Mouse (Mus musculus) heart, embryonic 12.5 days (tissue): ENCODE measurements around the gene Ascl2. TPM values are rescaled to one million over a fixed set of nuclear protein-coding genes. Genes with fewer than 3 reads are reported as not detected.
A peak's percentile ranks its signal among the peaks of the same experiment; 100 is the strongest.

Experiments
- ATAC-seq: fragments of 200-750 bp; cut with Nextera tagmentation; 2 replicates; pipeline ENCODE4 v1.8.0; 2017; ENCODE audit warnings: moderate TSS enrichment, moderate library complexity; ENCODE audit not compliant: insufficient number of reproducible peaks, low FRiP score
- H3K27ac ChIP-seq: fragments of 300-500 bp; sonication (generic); 2 replicates; pipeline ENCODE4 v1.5.1; 2016; ENCODE audit warnings: mild to moderate bottlenecking, moderate library complexity; ENCODE audit not compliant: poor library complexity, severe bottlenecking
- H3K27me3 ChIP-seq: fragments of 300-500 bp; sonication (generic); replicated peaks from 2 replicates; pipeline ENCODE4 v1.6.1; 2016; ENCODE audit warnings: mild to moderate bottlenecking, moderate library complexity
- H3K36me3 ChIP-seq: fragments of 300-500 bp; sonication (generic); 2 replicates; pipeline ENCODE4 v1.6.1; 2016; ENCODE audit warnings: mild to moderate bottlenecking, moderate library complexity
- H3K4me1 ChIP-seq: fragments of 300-500 bp; sonication (generic); replicated peaks from 2 replicates; pipeline ENCODE4 v1.6.1; 2016; ENCODE audit warnings: mild to moderate bottlenecking
- H3K4me2 ChIP-seq: fragments of 300-500 bp; sonication (generic); 2 replicates; pipeline ENCODE4 v1.6.1; 2016; ENCODE audit warnings: mild to moderate bottlenecking, moderate library complexity
- H3K4me3 ChIP-seq: fragments of 300-500 bp; sonication (generic); 2 replicates; pipeline ENCODE4 v1.5.1; 2016; ENCODE audit warnings: mild to moderate bottlenecking
- H3K9ac ChIP-seq: fragments of 300-500 bp; sonication (generic); 2 replicates; pipeline ENCODE4 v1.6.1; 2016; ENCODE audit warnings: mild to moderate bottlenecking, moderate library complexity
- H3K9me3 ChIP-seq: fragments of 300-500 bp; sonication (generic); replicated peaks from 2 replicates; pipeline ENCODE4 v1.6.1; 2016; ENCODE audit warnings: mild to moderate bottlenecking, moderate library complexity
- WGBS: fragments of 180-500 bp; shearing (Covaris S2); methylation state at CpG from one replicate; pipeline ENCODE4 v1.1.7; 2016; 5-methylcytosine and 5-hydroxymethylcytosine counted together
- polyA plus RNA-seq: library from polyadenylated mRNA; unstranded; fragments of >200 nt; fragmentation: Nextera tagmentation; extraction: Ambion mirVana; gene quantifications from 2 replicates; pipeline ENCODE4 v1.2.1, GENCODE M21; 2016

Ascl2 gene
- polyA plus RNA-seq, 1 experiment from 2014 or later: 0.31 TPM

DNA sequence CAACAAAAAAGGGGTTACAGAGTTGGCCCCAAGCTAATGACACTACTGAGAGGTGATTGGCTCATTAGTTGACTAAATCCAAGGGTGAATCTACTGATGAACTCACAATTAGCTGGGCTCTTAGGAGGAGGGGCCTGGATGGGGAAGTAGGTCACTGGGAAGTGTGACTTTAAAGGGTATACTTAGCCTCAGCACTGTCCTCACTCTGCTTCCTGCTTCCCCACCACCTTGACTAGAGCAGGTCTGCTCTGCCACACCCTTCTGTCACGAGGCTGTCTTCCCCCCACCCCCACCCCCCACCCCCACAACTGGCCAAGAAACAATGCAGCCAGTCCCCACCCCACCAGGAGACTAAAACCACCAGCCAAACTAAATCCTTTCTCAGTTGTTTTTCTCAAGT is 19.5 kb downstream of the Ascl2 start:
- no peak overlapping the region for H3K4me2 ChIP-seq
- WGBS: 0% methylated on average over 1 of the region's 1 CpGs
- H3K9ac ChIP-seq: no peak overlapping the region
- H3K4me3 ChIP-seq: no peak overlapping the region
- H3K27me3 ChIP-seq: peaks cover 16% of the 10 kb centered on the region; the same call in 1 of the 2 replicates
- no peak for ATAC-seq
- H3K4me1 ChIP-seq: no peaks in the 10 kb centered on the region
- no peaks in the 10 kb centered on the region for H3K36me3 ChIP-seq
- H3K27ac ChIP-seq: no peak overlapping the region
- H3K9me3 ChIP-seq: no peaks in the 10 kb centered on the region

DNA sequence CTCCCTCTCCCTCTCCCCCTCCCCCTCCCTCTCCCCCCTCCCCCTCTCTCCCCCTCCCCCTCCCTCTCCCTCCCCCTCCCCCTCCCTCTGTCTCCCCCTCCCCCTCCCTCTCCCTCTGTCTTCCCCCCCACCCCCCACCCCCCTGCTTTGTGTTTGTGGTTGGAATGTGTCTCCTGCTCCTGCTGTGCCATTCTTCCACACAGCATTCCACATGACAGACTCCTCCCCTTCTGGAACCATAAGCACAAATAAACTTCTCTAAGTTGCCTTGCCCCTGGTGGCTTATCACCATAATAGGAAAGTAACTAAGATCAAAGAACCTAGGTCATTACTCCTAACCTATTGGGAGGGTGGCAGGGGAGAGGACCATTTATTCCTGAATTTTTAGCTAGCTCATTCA is 31.4 kb downstream of the Ascl2 start:
- Histone ChIP-seq H3K27ac (no peak overlapping the region), H3K9ac (no peak overlapping the region), H3K27me3 (peaks cover 16% of the 10 kb centered on the region; the same call in 1 of the 2 replicates), H3K9me3 (no peaks in the 10 kb centered on the region), H3K4me1 (no peaks in the 10 kb centered on the region), H3K4me3 (no peak overlapping the region), H3K36me3 (no peaks in the 10 kb centered on the region), H3K4me2 (no peak overlapping the region)
- no peak for ATAC-seq

DNA sequence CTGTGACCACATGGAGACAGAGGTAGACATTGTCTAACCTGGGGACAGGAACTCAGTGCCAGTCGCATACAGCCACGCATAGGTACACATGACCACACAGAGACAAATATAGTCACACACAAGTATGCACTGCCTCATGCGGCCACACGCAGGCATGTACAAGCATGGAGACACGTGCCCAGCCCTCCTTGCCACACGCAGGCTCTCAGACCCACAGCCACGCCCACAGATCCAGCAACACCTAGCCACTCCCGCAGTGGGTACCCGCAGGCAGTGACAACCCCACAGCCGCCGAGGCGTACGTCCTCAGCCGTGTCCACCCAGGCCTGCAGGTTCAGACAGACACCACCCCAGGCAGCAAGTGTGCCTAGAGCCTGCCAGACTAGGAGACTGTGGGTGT is 33.4 kb downstream of the Ascl2 start:
- ATAC-seq: no peak
- Histone ChIP-seq H3K9me3 (no peaks in the 10 kb centered on the region), H3K4me3 (no peak overlapping the region), H3K27me3 (peaks cover 22% of the 10 kb centered on the region; the same call in 1 of the 2 replicates), H3K4me2 (no peak overlapping the region), H3K36me3 (no peaks in the 10 kb centered on the region), H3K27ac (no peak overlapping the region), H3K9ac (no peak overlapping the region), H3K4me1 (no peaks in the 10 kb centered on the region)
- WGBS: 90% methylated on average over 14 of the region's 14 CpGs

DNA sequence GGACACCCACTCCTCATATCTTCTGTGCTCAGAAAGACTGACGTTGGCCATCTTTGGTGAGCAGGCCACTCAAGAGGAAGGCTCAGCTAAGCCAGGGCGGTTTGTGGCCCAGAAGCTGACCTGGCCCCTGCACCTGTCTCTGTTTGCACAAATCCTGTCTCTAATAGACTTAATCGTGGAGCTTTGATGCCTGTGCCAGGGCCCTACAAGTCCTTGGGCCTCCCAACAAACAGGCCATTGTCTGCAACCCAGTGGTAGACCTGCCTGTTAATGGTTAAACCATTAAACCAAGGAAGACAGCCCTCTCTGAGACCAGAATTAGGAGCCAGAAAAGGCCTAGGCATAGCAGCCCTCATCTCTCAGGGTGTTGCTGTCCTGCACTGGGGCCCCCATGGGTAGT is 36.6 kb downstream of the Ascl2 start:
- H3K27ac ChIP-seq: no peak overlapping the region
- H3K4me3 ChIP-seq: no peak overlapping the region
- WGBS: 72% methylated on average over 3 of the region's 3 CpGs
- no peaks in the 10 kb centered on the region for H3K36me3 ChIP-seq
- H3K27me3 ChIP-seq: peaks cover 51% of the 10 kb centered on the region
- H3K9me3 ChIP-seq: no peaks in the 10 kb centered on the region
- no peak for ATAC-seq
- no peak overlapping the region for H3K4me2 ChIP-seq
- H3K9ac ChIP-seq: no peak overlapping the region
- 0 out of 2 replicates have a peak, but pooled peaks cover 3% of the 10 kb centered on the region for H3K4me1 ChIP-seq

DNA sequence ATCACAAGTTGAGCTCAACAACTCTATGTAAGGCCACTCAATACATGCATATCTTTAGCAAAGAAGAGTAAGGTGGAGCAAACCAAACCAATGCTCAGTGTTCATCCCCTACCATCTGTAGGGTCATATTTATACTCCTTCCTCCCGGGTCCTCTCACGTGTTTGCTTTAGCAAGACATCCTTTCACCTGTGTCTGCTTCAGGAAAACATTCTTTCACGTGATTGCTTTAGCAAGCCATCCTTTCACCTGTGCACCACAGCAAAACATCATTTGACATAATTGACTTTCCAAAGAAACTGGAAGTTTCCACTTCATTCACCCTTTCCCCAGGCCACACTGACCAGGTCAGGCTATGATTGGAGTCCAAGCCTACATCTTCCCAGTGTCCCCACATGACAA is 38.0 kb downstream of the Ascl2 start, which contains the start of gene Th:
Gene Th, minus strand, starts transcription at position 101 of the 400 bp plus-strand sequence.
- 80% methylated on average over 3 of the region's 3 CpGs for WGBS
- Histone ChIP-seq H3K4me1 (0 out of 2 replicates have a peak, but pooled peaks cover 3% of the 10 kb centered on the region), H3K4me2 (no peak within 1 kb of the TSS), H3K36me3 (no peaks in the 10 kb centered on the region), H3K27me3 (peaks cover 59% of the 10 kb centered on the region), H3K4me3 (no peak within 1 kb of the TSS), H3K9me3 (no peaks in the 10 kb centered on the region), H3K9ac (no peak within 1 kb of the TSS), H3K27ac (no peak within 1 kb of the TSS)
- no peak for ATAC-seq

DNA sequence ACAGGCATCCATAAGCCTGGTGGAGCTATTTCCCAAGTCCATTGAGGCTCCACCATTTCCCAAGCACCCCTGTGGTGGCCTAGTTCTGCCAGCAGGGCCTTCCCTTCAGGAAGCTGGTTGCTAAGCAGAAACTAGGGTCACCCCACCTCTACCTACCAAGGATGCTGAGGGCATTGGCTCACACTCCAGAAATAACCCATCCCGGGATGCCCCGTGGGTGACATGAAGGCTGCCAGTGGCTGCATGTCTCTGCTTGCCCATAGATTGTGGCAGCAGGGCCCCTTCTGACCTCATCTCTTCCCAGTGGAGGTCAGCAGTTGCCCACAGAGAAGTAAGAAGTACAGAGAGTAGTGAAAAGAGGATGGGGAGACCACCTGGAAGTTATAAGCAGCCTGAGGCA is 39.5 kb downstream of the Ascl2 start:
- Histone ChIP-seq H3K4me1 (0 out of 2 replicates have a peak, but pooled peaks cover 3% of the 10 kb centered on the region), H3K27ac (no peak overlapping the region), H3K9ac (no peak overlapping the region), H3K9me3 (no peaks in the 10 kb centered on the region), H3K36me3 (no peaks in the 10 kb centered on the region), H3K4me2 (no peak overlapping the region), H3K4me3 (no peak overlapping the region), H3K27me3 (peaks cover 61% of the 10 kb centered on the region)
- ATAC-seq: no peak
- 60% methylated on average over 2 of the region's 2 CpGs for WGBS

DNA sequence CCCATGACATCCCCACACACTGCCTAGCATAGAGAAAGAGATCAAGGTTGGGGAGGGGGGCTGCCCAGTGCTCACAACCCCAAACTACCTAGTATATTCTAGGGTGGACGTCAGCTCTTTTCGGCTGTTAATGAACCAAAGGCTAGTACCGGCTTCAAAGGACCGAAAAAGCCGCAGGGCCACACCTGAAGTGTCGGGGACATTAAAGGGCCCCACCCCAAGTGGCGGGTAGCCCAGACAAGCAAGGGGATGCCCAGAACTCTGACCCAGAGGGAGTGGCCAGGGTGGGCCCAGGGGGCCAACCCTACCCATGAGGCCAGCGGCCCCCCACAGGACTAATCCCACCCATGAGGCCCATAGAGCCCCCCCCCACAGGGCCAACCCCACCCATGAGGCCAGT is 41.8 kb downstream of the Ascl2 start:
- Histone ChIP-seq H3K4me1 (0 out of 2 replicates have a peak, but pooled peaks cover 3% of the 10 kb centered on the region), H3K4me3 (no peak overlapping the region), H3K36me3 (no peaks in the 10 kb centered on the region), H3K27ac (no peak overlapping the region), H3K4me2 (no peak overlapping the region), H3K9me3 (no peaks in the 10 kb centered on the region), H3K27me3 (peaks cover 75% of the 10 kb centered on the region), H3K9ac (no peak overlapping the region)
- WGBS: 80% methylated on average over 8 of the region's 8 CpGs
- ATAC-seq: 0 out of 2 replicates have a peak, but pooled peaks have one; percentile 22

DNA sequence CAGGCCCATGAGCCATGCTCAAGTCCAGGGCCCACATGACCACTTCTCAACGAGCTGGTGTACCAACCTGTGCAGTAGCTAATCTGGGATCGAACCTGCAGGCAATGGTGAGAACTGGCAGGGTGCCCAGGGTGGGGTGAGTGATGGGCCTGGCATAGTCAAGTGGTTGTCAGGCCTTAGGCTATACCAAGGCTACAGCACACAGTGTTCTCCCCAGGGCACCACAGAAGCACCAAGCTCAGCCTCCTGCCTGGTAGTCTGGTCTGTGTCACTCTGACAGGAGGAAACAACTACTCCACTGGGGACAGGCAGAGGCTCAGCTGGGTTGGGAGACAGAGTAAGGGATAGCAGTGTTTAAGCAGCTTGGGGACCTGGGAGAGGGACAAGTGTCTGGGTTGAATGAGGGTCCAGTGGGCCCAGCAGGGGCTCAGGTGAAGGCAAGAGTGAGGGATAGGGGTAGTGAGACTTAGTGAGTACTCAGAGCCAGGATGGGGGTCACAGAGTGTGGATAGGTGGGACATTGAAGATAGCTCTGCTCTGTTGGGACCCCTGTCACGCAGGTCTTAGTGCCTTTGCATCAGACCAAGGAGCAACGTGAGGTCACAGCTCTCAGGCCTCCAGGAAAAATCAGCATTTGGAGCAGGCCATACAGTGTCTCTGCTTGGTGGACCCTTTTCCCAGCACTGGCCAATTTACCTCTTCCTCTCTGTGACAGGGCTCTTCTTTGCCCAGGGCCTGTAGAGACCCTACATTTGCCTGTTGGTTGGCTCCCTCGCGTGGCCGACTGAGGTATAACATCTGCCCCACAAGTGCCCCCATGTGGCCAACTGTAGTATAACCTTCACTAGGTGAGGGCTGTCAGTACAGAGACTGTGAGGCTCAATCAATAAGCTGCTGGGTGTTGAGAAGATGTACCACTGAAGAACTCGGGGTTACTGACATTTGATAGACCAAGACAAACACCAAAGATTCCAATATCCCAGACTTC is 50.1 kb downstream of the Ascl2 start:
- 23% methylated on average over 8 of the region's 8 CpGs for WGBS
- H3K4me2 ChIP-seq: no peak overlapping the region
- H3K27ac ChIP-seq: no peak overlapping the region
- no peaks in the 10 kb centered on the region for H3K9me3 ChIP-seq
- H3K27me3 ChIP-seq: peaks cover 83% of the 10 kb centered on the region
- peaks cover 12% of the 10 kb centered on the region; the same call in 1 of the 2 replicates for H3K4me1 ChIP-seq
- no peak overlapping the region for H3K9ac ChIP-seq
- no peaks in the 10 kb centered on the region for H3K36me3 ChIP-seq
- H3K4me3 ChIP-seq: no peak overlapping the region
- peak; percentile 63; the same call in 1 of the 2 replicates for ATAC-seq

DNA sequence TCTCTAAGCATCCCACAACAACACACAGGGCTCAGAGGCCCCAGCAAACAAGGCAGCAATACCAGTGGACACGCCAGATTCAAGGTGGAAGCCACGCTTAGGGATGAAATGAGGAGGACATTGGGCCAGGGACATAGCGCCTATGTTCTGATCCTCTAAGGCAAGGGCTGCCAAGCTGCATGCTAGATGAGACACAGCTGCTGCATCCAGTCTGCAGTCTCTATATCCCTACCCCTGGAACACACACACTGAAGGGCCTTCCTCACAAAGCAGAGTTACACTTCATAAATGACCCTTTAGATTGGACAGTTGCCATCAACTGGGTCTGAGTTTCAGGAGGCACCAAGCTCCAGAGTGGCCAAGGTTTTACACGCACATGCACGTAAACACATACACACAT is 51.4 kb downstream of the Ascl2 start:
- no peak for ATAC-seq
- 78% methylated on average over 5 of the region's 5 CpGs for WGBS
- H3K9ac ChIP-seq: no peak overlapping the region

More for the DNA sequence above, 51.4 kb downstream of the Ascl2 start:
- no peaks in the 10 kb centered on the region for H3K36me3 ChIP-seq
- no peak overlapping the region for H3K4me3 ChIP-seq
- no peak overlapping the region for H3K27ac ChIP-seq
- H3K9me3 ChIP-seq: no peaks in the 10 kb centered on the region
- H3K4me2 ChIP-seq: no peak overlapping the region
- H3K27me3 ChIP-seq: peaks cover 82% of the 10 kb centered on the region
- peaks cover 12% of the 10 kb centered on the region; the same call in 1 of the 2 replicates for H3K4me1 ChIP-seq
